Mouse (Mus musculus): ENCODE measurements around the gene Yeats2.

DNA sequence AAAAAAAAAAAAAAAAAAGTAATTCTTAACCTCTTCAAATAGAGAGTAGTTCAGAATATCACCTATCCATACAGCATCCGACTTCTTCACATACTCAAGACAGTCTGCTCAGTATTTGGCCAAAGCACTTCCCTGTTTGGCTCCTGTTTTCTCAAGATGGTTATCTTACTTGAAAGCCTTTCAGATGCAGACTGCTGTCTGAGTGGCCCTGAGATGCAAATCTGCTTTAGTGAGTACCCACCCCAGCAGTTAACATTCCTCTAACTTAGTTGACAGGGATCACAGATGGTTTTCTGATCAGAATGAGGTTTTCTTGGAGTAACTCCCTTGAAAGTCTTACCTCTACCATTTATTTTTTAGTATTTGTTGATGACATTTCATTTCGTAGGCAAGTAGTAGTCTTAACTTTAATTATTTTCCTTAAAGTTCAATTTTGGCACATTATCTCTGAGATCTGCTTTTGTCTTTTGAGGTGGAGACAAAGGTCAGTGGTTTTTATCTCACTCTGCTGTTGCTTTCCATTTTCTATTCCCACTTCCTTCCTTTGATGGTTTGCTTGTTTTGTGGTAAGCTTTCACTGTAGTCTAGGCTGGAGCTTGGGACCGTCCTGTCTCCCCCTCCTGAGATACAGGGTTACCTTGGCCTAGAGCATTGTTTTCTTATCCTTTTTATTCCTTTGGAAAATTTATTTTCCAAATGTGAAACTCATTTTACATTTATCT lies 50.5 kb downstream of the Yeats2 start:
- TF ChIP-seq TCF3 (IDR thresholded peaks at IDR 0.05; ENCODE audit: insufficient read length, low read depth) (no peak), E2F4 (IDR thresholded peaks at IDR 0.05; ENCODE audit: insufficient read depth) (no peak), POLR2A (IDR thresholded peaks at IDR 0.05; ENCODE audit: insufficient read length, low read depth) (no peak), POLR2AphosphoS2 (IDR thresholded peaks at IDR 0.05; ENCODE audit: insufficient read length, low read depth) (no peak), MYOG (IDR thresholded peaks at IDR 0.05; ENCODE audit: control insufficient read depth in 1 of 3, insufficient read depth in 1 of 3, insufficient read length in 2 of 3, low read depth in 2 of 3) (no peak)
